21 mouse cellular contexts compared by ENCODE assay signal in genomic region chr10:9406101-9406500, GRCm38 (mm10).
"Had no signal": no experiment of that assay in that cellular context is flagged by ENCODE, and none has a peak within 500 bp of the region (broad histone marks: within the 10 kb centered on the region; RNA-seq: fewer than 3 reads in every experiment).

No protein-coding gene starts in this region.

- H3K4me1 ChIP-seq: intestine, embryonic 15.5 days; liver, embryonic 12.5 days; liver, embryonic 15.5 days; lung, embryonic 15.5 days; megakaryocyte, embryonic 14.5 days; stomach, embryonic 15.5 days had no signal

- H3K27me3 ChIP-seq: intestine, embryonic 15.5 days; kidney, embryonic 15.5 days; liver, embryonic 12.5 days; liver, embryonic 15.5 days; lung, embryonic 15.5 days; megakaryocyte, embryonic 14.5 days; stomach, embryonic 15.5 days had no signal

- H3K9ac ChIP-seq: intestine, embryonic 15.5 days; kidney, embryonic 15.5 days; liver, embryonic 12.5 days; liver, embryonic 15.5 days; lung, embryonic 15.5 days; stomach, embryonic 15.5 days had no signal

- H3K36me3 ChIP-seq: intestine, embryonic 15.5 days; kidney, embryonic 15.5 days; liver, embryonic 12.5 days; liver, embryonic 15.5 days; lung, embryonic 15.5 days; midbrain, embryonic 10.5 days; stomach, embryonic 15.5 days had no signal

- H3K27ac ChIP-seq: intestine, embryonic 15.5 days; kidney, embryonic 15.5 days; liver, embryonic 12.5 days; liver, embryonic 15.5 days; lung, embryonic 15.5 days; midbrain, embryonic 10.5 days; stomach, embryonic 15.5 days had no signal

- H3K4me3 ChIP-seq: intestine, embryonic 15.5 days; kidney, embryonic 15.5 days; liver, embryonic 12.5 days; liver, embryonic 15.5 days; lung, embryonic 15.5 days; megakaryocyte, embryonic 14.5 days; midbrain, embryonic 10.5 days; stomach, embryonic 15.5 days had no signal

- H3K4me2 ChIP-seq: intestine, embryonic 15.5 days; kidney, embryonic 15.5 days; liver, embryonic 12.5 days; liver, embryonic 15.5 days; lung, embryonic 15.5 days; stomach, embryonic 15.5 days had no signal

- DNase-seq: kidney, adult 11 months; kidney, adult 8-10 months; kidney, postnatal 36 days; layer of hippocampus, adult 9-11 months; liver; lung, adult 18-20 months; lung, postnatal 10 days; lung, postnatal 36 days; midbrain, embryonic 14.5 days; retina, postnatal 1 day; right cerebral cortex, postnatal 25 days; spleen, adult 18-20 months; thymus, postnatal 25 days had no signal

- ATAC-seq: intestine, embryonic 15.5 days; liver, embryonic 12.5 days had no signal

- H3K9me3 ChIP-seq: intestine, embryonic 15.5 days; kidney, embryonic 15.5 days; liver, embryonic 12.5 days; liver, embryonic 15.5 days; lung, embryonic 15.5 days; midbrain, embryonic 10.5 days; stomach, embryonic 15.5 days had no signal
